Mouse (Mus musculus) myocyte (in vitro differentiated cells): ENCODE measurements around the gene Slc25a19. TPM values are rescaled to one million over a fixed set of nuclear protein-coding genes. Genes with fewer than 3 reads are reported as not detected.

Experiments used
- H3K27me3 ChIP-seq: one replicate; pipeline ENCODE4 v1.6.1; 2011; ENCODE audit not compliant: control insufficient read depth, insufficient read depth, insufficient read length
- H3K36me3 ChIP-seq: one replicate; pipeline ENCODE4 v1.6.1; 2011; ENCODE audit not compliant: control insufficient read depth, insufficient read depth
- H3K4me2 ChIP-seq: one replicate; pipeline ENCODE4 v1.6.1; 2011; ENCODE audit warnings: low read depth, control low read depth
- H3K4me3 ChIP-seq: one replicate; pipeline ENCODE4 v1.5.1; 2011; ENCODE audit warnings: mild to moderate bottlenecking, control low read depth, moderate library complexity
- H3K79me2 ChIP-seq: one replicate; pipeline ENCODE4 v1.6.1; 2011; ENCODE audit not compliant: control insufficient read depth, insufficient read depth
- H3ac ChIP-seq: one replicate; pipeline ENCODE4 v1.6.1; 2011; ENCODE audit not compliant: control insufficient read depth, insufficient read length
- CEBPB ChIP-seq: IDR thresholded peaks from 2 replicates; pipeline ENCODE4 v1.6.1; 2011; ENCODE audit warnings: mild to moderate bottlenecking, moderate library complexity; ENCODE audit not compliant: poor library complexity, insufficient read depth, severe bottlenecking
- E2F4 ChIP-seq: IDR thresholded peaks from one replicate; pipeline ENCODE4 v1.6.1; 2011; ENCODE audit warnings: mild to moderate bottlenecking, control low read depth, moderate library complexity; ENCODE audit not compliant: insufficient read depth
- MAX ChIP-seq: IDR thresholded peaks from one replicate; pipeline ENCODE4 v1.6.1; 2011; ENCODE audit warnings: low read depth, mild to moderate bottlenecking, control low read depth
- MYOD1 ChIP-seq, 3 experiments: IDR thresholded peaks; one replicate each; pipeline ENCODE4 v1.6.1; 2011; ENCODE audit warnings: control low read depth in 2 of 3, low read depth in 2 of 3, mild to moderate bottlenecking in 2 of 3, moderate library complexity in 1 of 3; ENCODE audit not compliant: insufficient read length in 2 of 3, control insufficient read depth in 1 of 3
- MYOG ChIP-seq, 3 experiments: IDR thresholded peaks; one replicate each; pipeline ENCODE4 v1.6.1; 2011; ENCODE audit warnings: control low read depth in 2 of 3, low read depth in 2 of 3, mild to moderate bottlenecking in 2 of 3; ENCODE audit not compliant: insufficient read length in 2 of 3, control insufficient read depth in 1 of 3, insufficient read depth in 1 of 3
- POLR2A ChIP-seq: IDR thresholded peaks from one replicate; pipeline ENCODE4 v1.6.1; 2011; ENCODE audit warnings: low read depth, mild to moderate bottlenecking, control low read depth, moderate library complexity; ENCODE audit not compliant: insufficient read length
- POLR2AphosphoS2 ChIP-seq: IDR thresholded peaks from one replicate; pipeline ENCODE4 v1.6.1; 2011; ENCODE audit warnings: low read depth, control low read depth; ENCODE audit not compliant: insufficient read length
- REST ChIP-seq: IDR thresholded peaks from one replicate; pipeline ENCODE4 v1.6.1; 2011; ENCODE audit warnings: mild to moderate bottlenecking, control low read depth, moderate library complexity; ENCODE audit not compliant: insufficient read depth, insufficient read length
- SRF ChIP-seq: IDR thresholded peaks from one replicate; pipeline ENCODE4 v1.6.1; 2011; ENCODE audit warnings: low read depth; ENCODE audit not compliant: control insufficient read depth, insufficient read length
- TCF12 ChIP-seq: IDR thresholded peaks from one replicate; pipeline ENCODE4 v1.6.1; 2011; ENCODE audit warnings: mild to moderate bottlenecking, control low read depth; ENCODE audit not compliant: poor library complexity, insufficient read depth, severe bottlenecking
- TCF3 ChIP-seq: IDR thresholded peaks from one replicate; pipeline ENCODE4 v1.6.1; 2011; ENCODE audit warnings: low read depth, control low read depth; ENCODE audit not compliant: insufficient read length
- USF1 ChIP-seq: IDR thresholded peaks from one replicate; pipeline ENCODE4 v1.6.1; 2011; ENCODE audit warnings: low read depth, mild to moderate bottlenecking, control low read depth, moderate library complexity
- polyA plus RNA-seq: library from polyadenylated mRNA; unstranded; fragments of >200 nt; fragmentation: generic; extraction: Trizol; gene quantifications from one replicate; pipeline ENCODE4 v1.2.1, GENCODE M21; 2012; ENCODE audit warnings: missing spikeins

Gene Slc25a19
- polyA plus RNA-seq, 1 experiment: 13.9 TPM

DNA sequence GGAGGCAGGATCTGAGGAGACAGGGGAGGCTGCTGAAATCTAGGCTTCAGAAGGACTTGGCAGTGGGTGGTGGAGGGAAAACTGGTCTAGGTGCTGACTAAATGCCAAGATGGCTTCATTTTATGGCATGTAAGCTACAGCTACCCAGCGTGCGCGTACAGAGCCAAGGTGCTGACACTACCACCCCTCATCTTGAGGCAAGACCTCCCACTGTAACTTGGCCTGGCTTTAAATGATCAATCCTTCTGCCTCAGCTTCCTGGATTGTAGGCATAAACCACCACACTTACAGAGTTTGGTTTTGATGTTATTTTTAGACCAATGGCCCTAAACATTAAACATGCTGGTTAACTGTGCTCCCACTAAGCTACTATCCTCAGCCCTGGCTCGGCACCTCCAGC is 11.4 kb upstream of the Slc25a19 start:
- Histone ChIP-seq H3K4me3 (no peak overlapping the region), H3ac (no peak overlapping the region), H3K79me2 (no peaks in the 10 kb centered on the region), H3K27me3 (no peaks in the 10 kb centered on the region), H3K36me3 (no peaks in the 10 kb centered on the region), H3K4me2 (no peak overlapping the region)
- no peak for TF ChIP-seq TCF3
- TF ChIP-seq MYOG (IDR thresholded peaks at IDR 0.05; ENCODE audit: control insufficient read depth in 1 of 3, insufficient read depth in 1 of 3, insufficient read length in 2 of 3, low read depth in 2 of 3): no peak
- TF ChIP-seq MYOD1 (IDR thresholded peaks at IDR 0.05; ENCODE audit: control insufficient read depth in 1 of 3, insufficient read length in 2 of 3, low read depth in 2 of 3): no peak
- TF ChIP-seq REST: no peak
- no peak for TF ChIP-seq USF1
- TF ChIP-seq POLR2AphosphoS2: no peak
- no peak for TF ChIP-seq CEBPB
- no peak for TF ChIP-seq TCF12
- no peak for TF ChIP-seq POLR2A

DNA sequence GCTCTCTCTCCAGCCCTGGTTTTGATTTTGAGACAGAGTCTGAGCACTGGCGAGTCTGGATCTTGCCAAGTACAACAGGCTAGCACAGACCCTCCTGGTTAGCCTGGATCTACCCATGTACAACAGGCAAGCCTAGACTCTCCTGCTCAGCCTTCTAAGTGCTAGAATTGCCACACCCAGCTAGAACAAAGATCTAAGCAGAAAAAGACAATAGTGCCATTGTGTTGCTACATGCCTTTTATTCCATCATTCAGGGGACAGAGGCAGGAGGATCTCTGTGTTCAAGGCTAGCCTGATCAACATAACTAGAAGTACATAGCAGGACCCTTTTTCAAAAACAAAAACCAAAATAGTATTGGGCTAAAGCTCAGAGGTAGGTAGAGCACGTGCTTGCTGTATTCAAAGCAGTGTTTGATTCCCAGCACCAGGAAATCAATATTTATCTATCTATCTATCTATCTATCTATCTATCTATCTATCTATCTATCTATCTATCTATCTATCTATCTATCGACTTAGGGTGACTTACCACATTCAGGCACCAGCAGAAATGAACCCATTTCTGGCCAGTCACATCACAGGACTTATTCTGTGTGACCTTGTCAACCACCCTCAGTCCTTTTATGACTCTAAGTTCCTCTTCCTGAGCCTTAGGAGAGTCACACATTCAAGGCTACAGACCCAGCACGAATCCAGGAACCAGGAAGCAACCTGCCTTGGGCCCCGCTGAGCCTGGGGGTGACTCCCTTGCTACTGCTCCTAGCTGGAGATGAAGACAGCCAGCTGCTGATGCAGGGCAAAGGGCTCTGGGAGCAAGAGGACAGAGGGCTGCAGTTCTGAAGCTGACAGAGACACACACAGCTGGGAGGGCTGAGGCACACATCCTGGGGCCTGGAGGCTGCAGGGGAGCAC is 10.7 kb upstream of the Slc25a19 start:
- Histone ChIP-seq H3ac (no peak overlapping the region), H3K4me3 (no peak overlapping the region), H3K79me2 (no peaks in the 10 kb centered on the region), H3K36me3 (no peaks in the 10 kb centered on the region), H3K27me3 (no peaks in the 10 kb centered on the region), H3K4me2 (no peak overlapping the region)
- TF ChIP-seq USF1: no peak
- no peak for TF ChIP-seq REST
- TF ChIP-seq TCF3: no peak
- no peak for TF ChIP-seq CEBPB
- no peak for TF ChIP-seq SRF
- no peak for TF ChIP-seq MYOG (IDR thresholded peaks at IDR 0.05; ENCODE audit: control insufficient read depth in 1 of 3, insufficient read depth in 1 of 3, insufficient read length in 2 of 3, low read depth in 2 of 3)
- no peak for TF ChIP-seq TCF12
- no peak for TF ChIP-seq E2F4
- TF ChIP-seq MAX: no peak
- TF ChIP-seq POLR2AphosphoS2: no peak
- TF ChIP-seq POLR2A: no peak
- no peak for TF ChIP-seq MYOD1 (IDR thresholded peaks at IDR 0.05; ENCODE audit: control insufficient read depth in 1 of 3, insufficient read length in 2 of 3, low read depth in 2 of 3)

GRCm38 (mm10) chr11:115636960-115637359 is 8.9 kb upstream of the Slc25a19 start:
- Histone ChIP-seq H3ac (no peak overlapping the region), H3K79me2 (no peaks in the 10 kb centered on the region), H3K4me2 (no peak overlapping the region), H3K36me3 (no peaks in the 10 kb centered on the region), H3K4me3 (no peak overlapping the region), H3K27me3 (no peaks in the 10 kb centered on the region)
- TF ChIP-seq REST: no peak
- no peak for TF ChIP-seq MYOG (IDR thresholded peaks at IDR 0.05; ENCODE audit: control insufficient read depth in 1 of 3, insufficient read depth in 1 of 3, insufficient read length in 2 of 3, low read depth in 2 of 3)
- TF ChIP-seq SRF: no peak
- no peak for TF ChIP-seq USF1
- no peak for TF ChIP-seq CEBPB
- TF ChIP-seq POLR2AphosphoS2: no peak
- TF ChIP-seq MAX: no peak
- TF ChIP-seq POLR2A: no peak
- no peak for TF ChIP-seq E2F4
- TF ChIP-seq TCF3: no peak
- TF ChIP-seq TCF12: no peak
- no peak for TF ChIP-seq MYOD1 (IDR thresholded peaks at IDR 0.05; ENCODE audit: control insufficient read depth in 1 of 3, insufficient read length in 2 of 3, low read depth in 2 of 3)

GRCm38 (mm10) chr11:115635484-115635883 is 7.4 kb upstream of the Slc25a19 start:
- H3K36me3 ChIP-seq: no peaks in the 10 kb centered on the region
- TF ChIP-seq TCF3: no peak
- no peak for TF ChIP-seq TCF12
- no peak for TF ChIP-seq MAX
- no peak for TF ChIP-seq REST
- no peak for TF ChIP-seq E2F4
- TF ChIP-seq MYOD1 (IDR thresholded peaks at IDR 0.05; ENCODE audit: control insufficient read depth in 1 of 3, insufficient read length in 2 of 3, low read depth in 2 of 3): no peak
- TF ChIP-seq POLR2AphosphoS2: no peak
- no peak for TF ChIP-seq USF1
- no peak for TF ChIP-seq SRF
- no peak for TF ChIP-seq CEBPB
- TF ChIP-seq MYOG (IDR thresholded peaks at IDR 0.05; ENCODE audit: control insufficient read depth in 1 of 3, insufficient read depth in 1 of 3, insufficient read length in 2 of 3, low read depth in 2 of 3): no peak
- no peak for TF ChIP-seq POLR2A
- no peak overlapping the region for H3K4me2 ChIP-seq
- H3ac ChIP-seq: no peak overlapping the region
- H3K79me2 ChIP-seq: no peaks in the 10 kb centered on the region
- no peak overlapping the region for H3K4me3 ChIP-seq
- no peaks in the 10 kb centered on the region for H3K27me3 ChIP-seq
